Mouse (Mus musculus) MEL (cell line): Measurements from ENCODE around the gene Kctd11.

Source experiments
- BHLHE40 ChIP-seq: IDR thresholded peaks from 2 replicates; pipeline ENCODE4 v1.6.1; 2012; ENCODE audit warnings: low read depth, mild to moderate bottlenecking, inconsistent platforms, low read length, improper control_type of control experiment, borderline replicate concordance
- CTCF ChIP-seq, 3 experiments: IDR thresholded peaks in 2 of 3; conservative IDR thresholded peaks in 1 of 3; 2 replicates each; pipeline ENCODE4 v1.5.1; 2011 to 2012; ENCODE audit warnings: low read length in 3 of 3, low read depth in 2 of 3, mild to moderate bottlenecking in 2 of 3, improper control_type of control experiment in 1 of 3, inconsistent platforms in 1 of 3, mixed read lengths in 1 of 3, moderate library complexity in 1 of 3; ENCODE audit not compliant: control insufficient read depth in 1 of 3, insufficient read depth in 1 of 3, poor library complexity in 1 of 3, severe bottlenecking in 1 of 3
- ELF1 ChIP-seq: IDR thresholded peaks from 2 replicates; pipeline ENCODE4 v1.6.1; 2014; ENCODE audit warnings: low read depth, mild to moderate bottlenecking, inconsistent platforms, low read length, improper control_type of control experiment, moderate library complexity
- HCFC1 ChIP-seq: IDR thresholded peaks from 2 replicates; pipeline ENCODE4 v1.6.1; 2012; ENCODE audit warnings: low read depth, mild to moderate bottlenecking, inconsistent platforms, low read length, improper control_type of control experiment, moderate library complexity
- MAX ChIP-seq: IDR thresholded peaks from 2 replicates; pipeline ENCODE4 v1.6.1; 2011; ENCODE audit warnings: low read length, improper control_type of control experiment
- NRF1 ChIP-seq: IDR thresholded peaks from 2 replicates; pipeline ENCODE4 v1.6.1; 2014; ENCODE audit warnings: low read depth, mild to moderate bottlenecking, inconsistent platforms, low read length, improper control_type of control experiment, moderate library complexity; ENCODE audit not compliant: poor library complexity, insufficient read depth, severe bottlenecking
- POLR2A ChIP-seq, 2 experiments: IDR thresholded peaks; 2 replicates each; pipeline ENCODE4 v1.6.1; 2011 to 2012; ENCODE audit warnings: low read length in 2 of 2, mild to moderate bottlenecking in 2 of 2, control low read depth in 1 of 2, improper control_type of control experiment in 1 of 2, low read depth in 1 of 2, moderate library complexity in 1 of 2; ENCODE audit not compliant: control insufficient read depth in 1 of 2, insufficient read depth in 1 of 2, poor library complexity in 1 of 2
- POLR2AphosphoS5 ChIP-seq: IDR thresholded peaks from 2 replicates; pipeline ENCODE4 v1.6.1; 2012; ENCODE audit warnings: low read depth, borderline replicate concordance, mild to moderate bottlenecking, inconsistent platforms, low read length, moderate library complexity, mixed read lengths
- TBP ChIP-seq: IDR thresholded peaks from 2 replicates; pipeline ENCODE4 v1.8.0; 2011; ENCODE audit warnings: low read depth, low read length, improper control_type of control experiment

GRCm38 (mm10) chr11:69849128-69849527, 32.1 kb downstream of the Kctd11 start:
- no peak for TF ChIP-seq NRF1
- no peak for TF ChIP-seq BHLHE40
- no peak for TF ChIP-seq ELF1
- no peak for TF ChIP-seq POLR2A (IDR thresholded peaks at IDR 0.05; ENCODE audit: control insufficient read depth in 1 of 2, insufficient read depth in 1 of 2, low read depth in 1 of 2, low read length in 2 of 2, poor library complexity in 1 of 2)
- no peak for TF ChIP-seq HCFC1
- TF ChIP-seq MAX = no peak
- no peak for TF ChIP-seq TBP
- TF ChIP-seq POLR2AphosphoS5 = no peak
- TF ChIP-seq CTCF (IDR thresholded peaks at IDR 0.05 in 2 of 3, conservative IDR thresholded peaks at IDR 0.05 in 1 of 3; ENCODE audit: control insufficient read depth in 1 of 3, insufficient read depth in 1 of 3, low read depth in 2 of 3, low read length in 3 of 3, poor library complexity in 1 of 3, severe bottlenecking in 1 of 3) = no peak
